Mouse (Mus musculus) thymus, postnatal 4 days (tissue): ENCODE results near the gene Krtap8-1.

Source experiments
- DNase-seq: peaks from one replicate; pipeline ENCODE4 v3.0.0; 2021

The Krtap8-1 gene

GRCm38 (mm10) chr16:89487852-89488251 lies at the start of gene Krtap8-1:
TSS of gene Krtap8-1 (minus strand) at chr16:89487952.
- no peak for DNase-seq

DNA sequence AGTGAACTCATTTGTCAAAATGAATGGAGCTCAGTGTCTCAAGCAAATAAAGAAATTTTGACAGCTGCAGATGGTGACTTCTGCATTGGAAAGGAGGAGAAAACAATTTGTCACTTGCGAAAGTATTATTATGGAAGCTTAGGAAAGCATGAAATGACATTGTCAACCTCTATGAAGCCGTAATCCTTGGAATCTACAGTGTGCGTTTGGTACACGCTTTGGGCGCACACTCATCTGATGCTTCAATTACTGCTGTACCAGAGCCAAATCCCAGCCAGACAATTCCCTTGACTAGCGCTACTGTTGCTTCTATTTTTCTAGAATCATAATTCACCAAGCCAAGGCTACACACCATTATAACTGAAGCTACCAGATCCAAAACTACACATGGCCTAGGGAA lies 49.6 kb upstream of the Krtap8-1 start:
- no peak for DNase-seq

DNA sequence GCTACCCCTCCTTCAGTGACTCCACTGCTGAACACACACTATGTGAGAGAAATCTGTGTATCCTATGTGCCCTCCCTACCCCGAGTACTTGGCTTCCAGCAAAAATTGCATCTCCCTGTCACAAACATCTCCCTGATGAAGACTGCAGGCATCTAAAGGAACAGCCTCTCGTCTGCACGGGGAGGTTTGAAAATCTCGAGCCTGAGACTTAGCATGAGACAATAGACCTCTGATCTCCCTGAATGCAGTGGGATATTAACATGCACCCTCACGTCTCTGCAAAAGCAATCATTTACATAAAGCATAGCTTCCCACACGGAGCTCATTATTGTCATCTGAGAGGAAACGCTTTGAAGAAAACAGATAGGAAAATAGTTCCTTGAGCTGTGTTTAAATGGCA lies 42.8 kb upstream of the Krtap8-1 start:
- DNase-seq: no peak

GRCm38 (mm10) chr16:89529846-89530245 lies 42.1 kb upstream of the Krtap8-1 start:
- no peak for DNase-seq

- DNase-seq: no peak
Measured at GRCm38 (mm10) chr16:89528380-89528779, 40.6 kb upstream of the Krtap8-1 start.

GRCm38 (mm10) chr16:89520996-89521395 lies 33.2 kb upstream of the Krtap8-1 start:
- DNase-seq: no peak

DNA sequence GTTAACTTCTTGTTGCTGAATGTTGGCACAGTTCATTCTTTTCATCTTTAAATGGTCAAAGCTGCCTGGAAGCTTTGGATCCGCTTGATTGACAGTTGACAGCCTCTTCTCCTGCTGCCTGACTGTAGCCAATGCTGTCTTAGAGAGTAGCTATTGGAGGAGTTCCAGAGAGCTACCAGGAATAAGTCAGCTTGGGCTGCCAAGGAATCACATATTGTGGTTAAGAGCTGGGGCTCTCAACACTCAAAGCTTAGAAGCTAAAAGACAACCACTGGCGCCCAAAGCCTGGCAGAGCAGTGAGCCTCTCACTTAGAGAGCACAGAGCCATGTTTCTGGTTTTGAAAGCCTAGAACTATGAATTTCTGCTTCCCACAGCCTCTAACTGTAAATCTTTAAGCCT lies 32.8 kb upstream of the Krtap8-1 start:
- no peak for DNase-seq

- no peak for DNase-seq
Measured at GRCm38 (mm10) chr16:89520091-89520490, 32.3 kb upstream of the Krtap8-1 start.

DNA sequence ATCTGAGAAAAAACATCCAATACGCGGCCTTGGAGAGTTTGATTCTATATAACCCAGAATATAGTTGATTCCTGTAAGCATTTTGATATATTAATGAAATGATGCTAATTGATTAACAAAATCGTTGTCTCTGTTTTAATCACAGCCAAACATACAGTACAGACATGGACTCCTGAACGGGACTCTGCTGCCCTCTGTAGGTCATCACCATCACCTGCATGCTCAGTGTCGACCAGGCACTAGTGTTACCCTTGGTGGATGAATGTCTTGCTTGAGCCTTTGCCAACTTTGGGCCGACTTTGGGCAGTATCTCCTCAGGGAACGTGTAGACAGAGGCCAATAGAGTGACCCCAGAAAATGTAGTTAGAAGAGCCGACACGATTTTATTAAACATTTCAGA lies 29.9 kb upstream of the Krtap8-1 start:
- peak; percentile 41 for DNase-seq

GRCm38 (mm10) chr16:89513431-89513830 lies 25.7 kb upstream of the Krtap8-1 start:
- no peak for DNase-seq

- DNase-seq: no peak
Measured at GRCm38 (mm10) chr16:89508223-89508622, 20.5 kb upstream of the Krtap8-1 start, which contains the start of gene Krtap7-1. TSS of gene Krtap7-1 (minus strand) at chr16:89508323.

DNA sequence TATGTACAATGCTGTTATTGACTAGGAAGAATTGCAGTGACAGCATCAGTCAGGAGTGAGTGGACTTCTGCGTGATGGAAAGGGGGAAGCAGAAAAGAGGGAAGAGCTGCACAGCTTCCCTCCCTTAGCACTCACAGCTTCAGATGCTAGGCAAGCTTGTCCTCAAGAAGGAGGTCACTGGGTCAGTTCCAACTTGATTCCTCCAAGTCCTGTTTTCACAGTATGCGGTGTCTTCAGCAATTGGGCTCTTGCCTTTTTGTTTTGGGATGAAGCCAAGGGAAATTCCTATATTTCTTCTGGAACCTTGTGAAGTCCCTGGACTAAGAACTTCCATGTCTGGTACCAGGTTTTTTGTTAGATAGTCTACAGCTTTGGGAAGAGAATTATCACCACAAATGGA lies 15.8 kb upstream of the Krtap8-1 start:
- DNase-seq: no peak

DNA sequence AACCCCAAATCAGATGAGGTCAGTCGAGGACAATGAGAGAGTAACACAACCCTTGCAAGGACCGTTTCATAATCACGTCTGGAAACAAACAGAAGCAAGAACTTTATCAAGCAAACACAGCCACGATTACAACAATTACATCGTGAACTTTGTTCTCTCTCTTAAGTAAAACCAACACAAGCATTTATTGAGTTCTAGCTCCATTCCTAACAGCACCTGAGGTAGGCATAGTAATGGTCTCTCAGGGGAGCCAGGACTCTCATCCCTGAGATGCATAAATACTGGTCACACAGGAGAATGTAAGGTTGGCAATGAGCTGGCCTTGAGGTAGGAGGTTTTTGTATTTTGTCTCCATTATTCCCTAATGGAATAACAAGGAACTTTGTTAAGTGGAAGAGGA lies 14.1 kb upstream of the Krtap8-1 start:
- no peak for DNase-seq

GRCm38 (mm10) chr16:89497002-89497401 lies 9.2 kb upstream of the Krtap8-1 start:
- DNase-seq: no peak

- no peak for DNase-seq
Measured at GRCm38 (mm10) chr16:89495394-89496153, 7.8 kb upstream of the Krtap8-1 start.

- no peak for DNase-seq
Measured at GRCm38 (mm10) chr16:89477679-89478314, 10.0 kb downstream of the Krtap8-1 start.

- no peak for DNase-seq
Measured at GRCm38 (mm10) chr16:89461189-89461588, 26.6 kb downstream of the Krtap8-1 start.
